Mouse (Mus musculus): ENCODE results near the gene Mapt.
A peak's percentile ranks its signal among the peaks of the same experiment; 100 is the strongest.
"Not testable (repeated sequence)": the region's sequence is repeated elsewhere in the genome, so short reads cannot be mapped to it uniquely, and the experiment has no call there.

The Mapt gene

DNA sequence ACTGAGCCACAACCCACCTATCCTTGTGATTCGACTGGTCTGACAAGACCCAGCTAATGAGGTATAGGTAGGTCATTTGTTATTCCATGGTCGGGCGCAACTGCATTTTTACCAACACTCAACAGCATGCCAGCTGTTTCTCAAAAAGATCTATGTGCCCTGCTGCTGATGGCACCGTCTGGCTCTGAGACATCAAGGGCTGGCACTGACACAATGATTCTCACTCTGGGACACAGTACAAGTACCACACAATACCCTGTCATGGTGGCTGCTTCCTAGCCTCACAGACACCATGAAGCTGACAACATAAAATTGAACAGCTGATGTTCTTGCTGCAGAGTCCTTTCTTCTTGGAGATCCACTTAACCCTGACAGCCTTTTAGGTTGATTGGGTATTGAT lies 10.9 kb upstream of the Mapt start:
- Histone ChIP-seq H3K36me3 (ENCODE audit: control insufficient read depth, insufficient read depth, low read length, poor library complexity, severe bottlenecking) (no peaks in the 10 kb centered on the region), H3K27me3 (ENCODE audit: control insufficient read depth, insufficient read depth, low read length, poor library complexity, severe bottlenecking) (no peaks in the 10 kb centered on the region)
- DNase-seq (ENCODE audit: low read depth, low spot score), result no peak

DNA sequence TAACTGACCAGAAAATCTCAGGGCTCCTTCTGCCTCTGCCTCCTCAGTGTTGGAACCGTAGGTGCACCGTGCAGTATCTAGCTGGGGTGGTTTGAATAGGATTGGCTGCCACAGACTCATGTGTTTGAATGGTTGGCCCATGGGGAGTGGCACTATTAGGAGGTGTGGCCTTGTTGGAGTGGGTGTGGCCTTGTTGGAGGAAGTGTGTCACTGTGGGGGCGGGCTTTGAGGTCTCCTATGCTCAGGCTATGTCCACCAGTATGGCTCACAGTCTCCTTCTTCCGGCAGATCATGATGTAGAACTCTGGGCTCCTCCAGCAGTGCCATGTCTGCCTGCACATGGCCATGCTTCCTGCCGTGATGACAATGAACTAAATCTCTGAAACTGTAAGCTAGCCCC lies 9.4 kb upstream of the Mapt start:
- DNase-seq (ENCODE audit: low read depth, low spot score), result no peak
- Histone ChIP-seq H3K36me3 (ENCODE audit: control insufficient read depth, insufficient read depth, low read length, poor library complexity, severe bottlenecking) (no peaks in the 10 kb centered on the region), H3K27me3 (ENCODE audit: control insufficient read depth, insufficient read depth, low read length, poor library complexity, severe bottlenecking) (no peaks in the 10 kb centered on the region)

DNA sequence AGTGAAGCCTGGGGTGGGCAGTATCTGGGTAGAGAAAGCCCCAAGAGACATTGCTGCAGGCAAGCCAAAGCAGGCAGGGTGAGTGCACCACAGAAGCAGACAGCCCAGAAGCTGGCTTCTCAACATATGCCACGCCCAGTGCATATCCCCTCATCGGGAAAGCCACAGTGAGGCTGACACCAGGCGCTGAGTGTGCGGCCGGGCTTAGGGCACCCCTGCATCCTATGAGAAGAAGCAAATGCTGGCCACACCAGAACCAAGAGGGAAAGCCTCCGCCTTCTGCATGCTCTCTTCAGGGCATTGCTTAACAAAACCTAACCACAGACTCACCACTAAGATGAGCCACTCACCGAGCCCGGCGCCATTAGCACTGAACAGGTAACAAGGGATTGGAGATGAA lies 7.9 kb upstream of the Mapt start:
- no peaks in the 10 kb centered on the region for H3K36me3 ChIP-seq (ENCODE audit: control insufficient read depth, insufficient read depth, low read length, poor library complexity, severe bottlenecking)
- no peak for DNase-seq (ENCODE audit: low read depth, low spot score)
- no peaks in the 10 kb centered on the region for H3K27me3 ChIP-seq (ENCODE audit: control insufficient read depth, insufficient read depth, low read length, poor library complexity, severe bottlenecking)

- no peak for DNase-seq (ENCODE audit: low read depth, low spot score)
- Histone ChIP-seq H3K27me3 (ENCODE audit: control insufficient read depth, insufficient read depth, low read length, poor library complexity, severe bottlenecking) (peaks cover 2% of the 10 kb centered on the region; the same call in 1 of the 2 replicates), H3K36me3 (ENCODE audit: control insufficient read depth, insufficient read depth, low read length, poor library complexity, severe bottlenecking) (no peaks in the 10 kb centered on the region)
These were observed 1.8 kb upstream of the Mapt start for GRCm38 (mm10) chr11:104229391-104229790.

DNA sequence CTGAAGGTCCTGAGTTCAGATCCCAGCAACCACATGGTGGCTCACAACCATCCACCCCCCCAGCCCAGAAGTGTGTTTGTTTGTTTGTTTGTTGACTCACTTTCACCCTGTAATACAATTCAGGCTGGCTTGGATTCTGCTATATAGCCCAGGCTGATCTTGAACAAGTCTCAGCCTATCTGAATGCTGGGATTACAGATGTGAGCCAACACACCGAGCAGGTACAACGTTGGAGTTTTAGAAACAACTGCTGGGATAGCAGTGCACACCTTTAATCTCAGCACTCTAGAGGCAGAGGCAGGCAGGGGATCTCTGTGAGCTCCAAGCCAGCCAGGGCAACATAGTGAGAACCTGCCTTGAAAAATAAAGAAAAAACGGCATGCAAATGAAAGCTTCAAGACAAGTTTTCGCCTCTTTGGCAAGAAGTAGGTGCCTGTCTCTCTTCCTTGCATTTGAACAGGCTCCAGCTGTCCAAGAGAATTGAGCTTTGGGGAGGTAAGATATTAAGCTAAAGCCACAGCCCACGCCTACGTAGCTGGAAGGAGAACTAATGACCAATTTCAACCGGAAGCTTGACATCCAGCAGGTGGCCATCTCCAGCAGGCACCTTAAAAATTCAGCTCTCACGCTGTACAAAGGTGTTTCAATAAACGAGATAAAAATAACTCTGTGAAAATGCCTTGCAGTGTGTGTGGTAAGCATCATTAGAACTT lies 968 bp upstream of the Mapt start:
- H3K27me3 ChIP-seq (ENCODE audit: control insufficient read depth, insufficient read depth, low read length, poor library complexity, severe bottlenecking), result peaks cover 2% of the 10 kb centered on the region; the same call in 1 of the 2 replicates
- H3K36me3 ChIP-seq (ENCODE audit: control insufficient read depth, insufficient read depth, low read length, poor library complexity, severe bottlenecking), result no peaks in the 10 kb centered on the region
- peak; percentile 29 for DNase-seq (ENCODE audit: low read depth, low spot score)

DNA sequence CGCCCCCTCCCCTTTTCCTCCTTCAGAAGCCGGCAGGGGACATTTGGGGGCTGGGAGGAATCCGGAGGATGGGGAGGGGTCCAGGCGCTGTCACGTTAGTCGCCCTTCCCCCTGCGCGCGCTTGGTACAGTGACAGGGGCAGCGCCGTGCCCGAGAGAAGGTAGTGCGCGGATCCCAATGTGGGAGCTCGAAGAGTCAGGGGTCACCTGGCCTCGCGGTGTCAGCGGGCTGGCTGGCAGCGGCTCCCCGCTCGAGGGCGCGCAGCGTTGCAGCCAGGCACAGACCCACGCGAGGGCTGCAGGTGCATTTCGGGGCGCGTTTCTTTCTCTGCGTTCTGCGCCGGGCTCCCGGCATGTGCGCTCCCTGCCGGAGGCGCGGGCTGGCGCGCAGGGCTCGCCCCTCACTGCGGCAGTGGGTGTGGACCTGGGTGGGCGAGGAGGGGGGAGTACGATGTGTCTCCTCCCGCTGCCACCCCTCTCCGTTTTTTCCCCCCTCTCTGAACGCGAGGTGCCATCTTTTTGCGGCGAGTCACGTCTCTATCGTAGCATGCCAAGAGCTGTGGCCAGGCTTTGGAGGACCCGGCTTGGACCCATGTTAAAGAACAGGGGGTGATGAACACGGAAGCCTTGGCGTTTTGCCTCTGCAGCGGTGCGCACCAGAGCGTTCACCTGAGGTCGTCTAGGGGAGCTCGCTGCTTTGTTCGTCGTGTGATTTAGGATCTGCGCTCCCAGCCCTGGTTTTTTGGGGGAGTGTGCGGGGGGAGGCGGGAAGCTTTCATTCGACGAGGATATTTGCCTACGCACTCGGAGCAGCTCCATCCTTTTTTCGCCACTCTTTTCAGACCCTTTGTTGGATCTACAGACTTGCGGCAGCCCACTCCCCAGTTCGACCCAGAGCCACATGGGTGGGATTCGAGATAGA lies 1.2 kb downstream of the Mapt start:
- Histone ChIP-seq H3K27me3 (ENCODE audit: control insufficient read depth, insufficient read depth, low read length, poor library complexity, severe bottlenecking) (peaks cover 2% of the 10 kb centered on the region; the same call in 1 of the 2 replicates), H3K36me3 (ENCODE audit: control insufficient read depth, insufficient read depth, low read length, poor library complexity, severe bottlenecking) (no peaks in the 10 kb centered on the region)
- peak; percentile 11 for DNase-seq (ENCODE audit: low read depth, low spot score)

DNA sequence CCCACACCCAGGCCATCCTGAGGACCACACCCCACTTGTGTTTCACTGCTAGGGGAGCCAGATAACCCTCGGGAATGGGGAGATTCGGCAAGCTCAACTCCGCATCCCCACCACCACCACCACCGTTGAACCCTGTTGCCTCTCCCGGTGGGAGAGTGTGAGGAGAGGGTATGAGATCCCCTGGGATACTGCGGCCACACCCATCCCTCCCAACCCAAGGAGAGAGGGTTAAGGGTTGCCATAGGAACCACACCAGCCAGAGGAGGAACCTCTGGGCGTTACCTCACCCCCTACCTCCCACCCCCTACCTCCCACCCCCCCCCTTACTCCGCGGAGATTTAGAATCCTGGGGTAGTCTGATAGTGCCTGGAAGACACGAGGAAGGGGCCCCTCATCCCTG lies 1.9 kb downstream of the Mapt start:
- Histone ChIP-seq H3K27me3 (ENCODE audit: control insufficient read depth, insufficient read depth, low read length, poor library complexity, severe bottlenecking) (peaks cover 2% of the 10 kb centered on the region; the same call in 1 of the 2 replicates), H3K36me3 (ENCODE audit: control insufficient read depth, insufficient read depth, low read length, poor library complexity, severe bottlenecking) (no peaks in the 10 kb centered on the region)
- peak; percentile 2 for DNase-seq (ENCODE audit: low read depth, low spot score)

GRCm38 (mm10) chr11:104233574-104234206 lies 2.5 kb downstream of the Mapt start:
- no peaks in the 10 kb centered on the region for H3K36me3 ChIP-seq (ENCODE audit: control insufficient read depth, insufficient read depth, low read length, poor library complexity, severe bottlenecking)
- H3K27me3 ChIP-seq (ENCODE audit: control insufficient read depth, insufficient read depth, low read length, poor library complexity, severe bottlenecking), result peaks cover 2% of the 10 kb centered on the region; the same call in 1 of the 2 replicates
- peak; percentile 44 for DNase-seq (ENCODE audit: low read depth, low spot score)

- H3K27me3 ChIP-seq (ENCODE audit: control insufficient read depth, insufficient read depth, low read length, poor library complexity, severe bottlenecking), result peaks cover 2% of the 10 kb centered on the region; the same call in 1 of the 2 replicates
- DNase-seq (ENCODE audit: low read depth, low spot score), result no peak
- no peaks in the 10 kb centered on the region for H3K36me3 ChIP-seq (ENCODE audit: control insufficient read depth, insufficient read depth, low read length, poor library complexity, severe bottlenecking)
These were observed 3.5 kb downstream of the Mapt start for GRCm38 (mm10) chr11:104234680-104235079.

DNA sequence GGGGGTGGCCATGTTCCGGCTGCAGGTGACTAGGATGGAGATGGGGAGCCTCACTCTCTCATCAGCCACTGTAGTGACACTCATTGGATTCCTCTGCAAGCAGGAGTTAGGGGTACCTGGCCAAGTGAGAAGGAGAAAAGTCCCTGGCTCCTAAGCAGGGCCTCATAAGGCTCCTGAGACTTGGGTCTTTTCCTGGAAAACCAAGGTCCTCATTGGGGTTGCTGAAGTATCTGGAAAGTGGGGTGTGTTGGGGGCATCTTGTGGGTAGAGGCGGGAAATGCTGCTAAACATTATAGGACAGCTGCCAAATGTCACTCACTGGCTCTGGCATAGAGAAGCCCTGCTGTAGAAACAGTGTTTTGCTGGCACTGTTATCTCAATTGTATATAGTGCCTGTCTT lies 4.7 kb downstream of the Mapt start:
- H3K27me3 ChIP-seq (ENCODE audit: control insufficient read depth, insufficient read depth, low read length, poor library complexity, severe bottlenecking), result peaks cover 2% of the 10 kb centered on the region; the same call in 1 of the 2 replicates
- H3K36me3 ChIP-seq (ENCODE audit: control insufficient read depth, insufficient read depth, low read length, poor library complexity, severe bottlenecking), result no peaks in the 10 kb centered on the region
- no peak for DNase-seq (ENCODE audit: low read depth, low spot score)

DNA sequence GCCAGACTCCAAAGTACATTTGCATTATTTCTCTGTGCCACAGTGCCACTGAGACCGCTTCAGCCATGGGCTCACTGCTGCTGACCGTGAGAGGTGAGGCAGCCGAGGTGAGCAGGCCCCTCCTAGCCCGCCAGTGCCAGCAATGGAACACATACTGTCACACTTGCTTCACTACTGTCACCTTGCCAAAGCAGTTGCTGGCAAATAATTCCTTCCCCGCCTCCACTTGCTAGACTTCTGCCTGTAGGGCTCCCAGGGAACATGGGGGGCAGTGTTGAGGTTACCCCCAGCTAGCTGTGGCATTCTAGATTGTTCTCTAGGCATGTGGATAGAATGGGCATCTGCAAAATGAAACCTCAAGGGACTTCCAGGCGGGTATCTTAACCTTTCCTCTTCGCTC lies 6.0 kb downstream of the Mapt start:
- Histone ChIP-seq H3K36me3 (ENCODE audit: control insufficient read depth, insufficient read depth, low read length, poor library complexity, severe bottlenecking) (no peaks in the 10 kb centered on the region), H3K27me3 (ENCODE audit: control insufficient read depth, insufficient read depth, low read length, poor library complexity, severe bottlenecking) (peaks cover 2% of the 10 kb centered on the region; the same call in 1 of the 2 replicates)
- DNase-seq (ENCODE audit: low read depth, low spot score), result no peak

DNA sequence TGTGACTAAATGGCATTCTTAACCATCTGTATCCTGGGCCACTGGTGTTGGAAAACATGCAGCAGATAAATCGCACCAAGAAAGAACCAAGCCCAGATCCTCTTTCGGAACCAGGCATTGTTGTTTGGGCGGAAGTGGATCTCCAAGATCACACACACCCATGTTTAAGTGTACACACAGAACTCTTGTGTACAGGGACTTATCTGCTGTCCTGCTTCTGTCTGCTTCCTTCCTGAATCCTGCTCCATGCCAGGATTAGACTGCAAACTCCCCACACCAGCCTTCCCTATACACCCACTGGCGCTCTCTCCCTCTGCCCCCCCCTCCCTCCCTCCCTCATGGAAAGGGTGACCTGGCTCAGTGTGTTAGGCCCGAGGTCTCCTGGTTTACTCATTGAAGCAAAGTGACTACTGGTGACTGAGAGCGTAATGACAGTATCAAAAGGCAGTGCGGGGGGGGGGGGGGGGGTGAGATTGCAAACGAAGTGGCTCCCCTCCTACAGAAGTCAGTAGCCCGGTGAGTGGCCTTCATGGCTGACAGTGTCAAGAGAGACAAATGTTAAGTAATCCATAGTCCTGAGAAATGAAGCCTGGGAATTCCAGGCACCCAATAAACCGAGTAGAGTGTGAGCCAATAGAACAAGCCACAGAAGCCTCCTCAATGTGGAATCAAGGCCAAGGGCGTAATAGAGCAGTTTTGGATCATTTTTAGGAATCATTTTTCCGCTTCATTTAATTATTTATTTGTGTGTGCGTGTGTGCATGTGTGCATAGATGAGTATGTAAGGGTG lies 7.0 kb downstream of the Mapt start:
- Histone ChIP-seq H3K36me3 (ENCODE audit: control insufficient read depth, insufficient read depth, low read length, poor library complexity, severe bottlenecking) (no peaks in the 10 kb centered on the region), H3K27me3 (ENCODE audit: control insufficient read depth, insufficient read depth, low read length, poor library complexity, severe bottlenecking) (peaks cover 2% of the 10 kb centered on the region; the same call in 1 of the 2 replicates)
- no peak for DNase-seq (ENCODE audit: low read depth, low spot score)

- H3K36me3 ChIP-seq (ENCODE audit: control insufficient read depth, insufficient read depth, low read length, poor library complexity, severe bottlenecking); DNase-seq (ENCODE audit: low read depth, low spot score); H3K27me3 ChIP-seq (ENCODE audit: control insufficient read depth, insufficient read depth, low read length, poor library complexity, severe bottlenecking): not testable (repeated sequence)
These were observed 14.3 kb downstream of the Mapt start for GRCm38 (mm10) chr11:104245478-104245877.

DNA sequence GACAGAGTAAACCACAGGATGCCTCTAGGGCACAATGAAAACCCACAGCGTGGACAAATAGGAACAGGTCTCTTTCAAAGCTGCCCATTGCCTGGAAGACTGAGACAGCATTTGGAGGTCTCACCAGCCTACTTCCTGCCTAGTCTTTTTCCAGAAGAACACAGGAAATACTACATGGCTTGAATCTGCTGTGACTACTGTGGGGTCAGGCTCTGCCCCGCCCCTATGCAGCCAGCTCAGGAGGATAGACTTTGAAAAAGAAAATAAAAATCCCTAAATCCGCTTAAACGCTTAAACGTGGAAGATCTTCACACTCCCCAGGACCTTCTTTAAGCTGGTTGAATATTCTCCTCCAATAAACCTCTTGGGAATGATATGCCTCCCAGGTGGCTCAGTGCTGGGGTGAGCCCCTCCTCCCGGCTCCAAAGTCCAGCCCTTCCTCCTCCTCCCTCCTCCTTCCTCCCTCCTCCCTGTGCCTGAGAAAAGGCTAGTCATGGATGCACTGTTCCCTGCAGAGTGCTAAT lies 15.0 kb downstream of the Mapt start:
- no peak for DNase-seq (ENCODE audit: low read depth, low spot score)
- Histone ChIP-seq H3K36me3 (ENCODE audit: control insufficient read depth, insufficient read depth, low read length, poor library complexity, severe bottlenecking) (no peaks in the 10 kb centered on the region), H3K27me3 (ENCODE audit: control insufficient read depth, insufficient read depth, low read length, poor library complexity, severe bottlenecking) (no peaks in the 10 kb centered on the region)
